Mouse (Mus musculus) thymus, adult 18-20 months (tissue): ENCODE results near the gene Dap.
A peak's percentile ranks its signal among the peaks of the same experiment; 100 is the strongest.

ENCODE experiments used
- DNase-seq, 2 experiments: peaks; one replicate each; pipeline ENCODE4 v3.0.0; 2022; ENCODE audit warnings: mixed read lengths in 2 of 2

Dap gene

DNA sequence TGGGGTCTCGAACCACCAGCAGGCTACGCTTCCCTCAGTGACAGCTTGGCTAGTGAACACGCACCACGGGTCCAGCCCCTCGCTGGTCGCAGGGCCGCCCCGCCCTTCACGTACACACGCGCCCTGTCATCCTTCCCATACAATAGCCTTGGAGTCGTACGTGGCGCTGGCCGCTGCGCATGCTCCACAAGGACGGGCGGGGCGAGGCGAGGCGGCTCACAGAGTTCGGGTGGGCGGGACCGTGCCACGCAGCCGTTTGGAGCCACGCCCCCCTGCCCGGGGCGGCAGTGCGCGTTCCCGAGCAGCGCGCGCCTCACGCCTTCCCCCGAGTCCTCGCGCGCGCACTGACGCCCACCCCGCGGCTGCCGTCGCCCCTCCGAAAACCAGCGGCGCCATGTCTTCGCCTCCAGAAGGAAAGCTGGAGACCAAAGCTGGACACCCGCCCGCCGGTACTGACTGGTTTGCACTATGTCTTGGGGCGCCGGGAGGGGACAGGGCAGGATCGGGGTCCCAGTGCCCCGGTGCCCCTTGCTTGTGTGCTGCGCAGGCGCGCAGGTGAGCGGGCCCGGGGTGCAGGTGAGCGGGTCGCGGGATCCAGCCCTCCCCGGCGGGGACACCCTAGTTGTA is at the start of gene Dap:
Gene Dap (plus strand): TSS at position 180 of the 627 bp plus-strand sequence.
- peak; percentile 94 to 95 for DNase-seq

- no peak for DNase-seq
Measured at GRCm38 (mm10) chr15:31176566-31176965, 47.5 kb upstream of the Dap start.

DNA sequence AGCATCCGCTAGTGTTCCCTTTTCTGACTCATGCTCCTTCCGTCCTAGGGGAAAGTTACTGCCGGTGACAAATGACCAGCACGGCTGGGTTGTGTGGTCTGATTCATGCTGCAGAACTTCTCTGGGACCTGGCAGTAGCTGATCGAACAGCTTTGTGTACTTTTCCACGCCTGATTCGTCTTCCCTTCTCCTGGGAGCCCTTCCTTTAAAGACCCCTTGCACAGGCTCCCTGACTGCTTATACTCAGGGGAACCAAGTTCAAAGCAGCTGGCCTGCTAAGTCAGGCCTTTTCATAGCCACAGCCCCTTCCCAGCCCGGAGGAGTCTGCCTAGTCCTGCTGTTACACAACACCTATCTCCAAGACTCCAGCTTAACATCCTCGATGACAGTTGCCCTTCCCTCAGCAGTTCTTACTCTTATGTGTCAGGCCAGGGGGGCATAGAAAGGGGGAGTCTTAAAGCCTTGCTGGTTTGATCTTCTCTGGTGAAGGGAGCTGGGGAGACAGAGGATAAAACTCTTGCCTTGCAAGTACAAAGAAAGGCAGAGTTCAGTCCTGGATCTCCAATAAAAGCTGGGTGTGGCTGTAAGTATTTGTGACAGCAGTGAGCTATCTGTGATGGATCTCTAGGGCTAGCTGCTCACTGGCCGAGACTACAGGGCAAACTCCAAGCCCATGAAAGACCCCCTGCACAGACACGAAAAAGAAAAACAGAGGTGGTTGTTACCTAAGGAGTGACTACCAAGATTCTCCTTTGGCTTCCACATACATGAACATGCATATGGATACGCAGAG is 39.3 kb upstream of the Dap start:
- DNase-seq, result no peak

DNA sequence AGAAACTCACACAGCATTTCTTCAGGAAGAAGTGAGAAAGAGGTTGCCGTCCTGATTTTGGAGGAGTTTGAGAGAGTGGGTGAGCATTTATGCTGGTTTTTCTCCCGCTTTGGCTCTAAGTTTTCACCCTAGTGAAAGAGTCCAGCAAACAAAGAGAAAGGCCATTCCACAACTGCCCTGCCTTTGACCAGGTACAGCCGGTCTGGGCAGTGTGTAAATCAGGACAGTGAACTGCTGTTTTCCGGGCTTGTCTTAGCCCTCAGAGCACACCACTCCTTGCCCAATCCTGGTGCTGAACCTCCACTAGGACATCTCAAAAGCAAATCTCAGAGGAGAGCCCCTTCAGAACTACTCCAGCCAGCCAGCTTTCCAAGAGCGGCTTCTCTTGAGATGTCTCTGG is 38.6 kb upstream of the Dap start:
- no peak for DNase-seq

- no peak for DNase-seq
Measured at GRCm38 (mm10) chr15:31186371-31186901, 37.7 kb upstream of the Dap start.

DNA sequence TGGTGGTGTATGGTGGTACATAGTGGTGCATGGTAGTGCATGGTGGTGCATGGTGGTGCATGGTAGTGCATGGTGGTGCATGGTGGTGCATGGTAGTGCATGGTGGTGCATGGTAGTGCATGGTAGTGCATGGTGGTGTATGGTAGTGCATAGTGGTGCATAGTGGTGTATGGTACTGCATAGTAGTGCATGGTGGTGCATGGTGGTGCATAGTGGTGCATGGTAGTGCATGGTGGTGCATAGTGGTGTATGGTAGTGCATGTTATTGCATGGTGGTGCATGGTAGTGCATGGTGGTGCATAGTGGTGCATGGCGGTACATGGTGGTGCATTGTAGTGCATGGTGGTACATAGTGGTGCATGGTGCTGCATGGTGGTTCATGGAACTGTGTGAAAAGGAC is 31.6 kb upstream of the Dap start:
- DNase-seq, result no peak

DNA sequence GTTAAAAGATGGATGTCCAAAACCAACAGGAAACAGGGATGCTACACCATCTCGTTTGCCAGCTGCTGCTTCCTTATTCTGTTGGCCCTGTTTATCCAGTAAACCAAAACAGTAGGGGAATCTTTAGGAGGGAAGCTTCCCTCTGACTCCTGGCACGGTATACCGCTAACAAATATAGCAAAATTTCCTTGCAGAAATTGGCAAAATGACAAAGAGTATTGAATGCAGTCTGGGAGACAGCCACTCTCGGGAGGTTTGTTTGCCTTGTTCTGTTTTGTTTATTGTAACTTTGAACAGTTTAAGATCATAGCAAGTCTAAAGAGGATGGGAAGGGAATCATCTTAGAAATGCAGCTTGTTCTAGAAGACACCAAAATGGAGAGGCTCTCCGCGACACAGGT is 28.3 kb upstream of the Dap start:
- no peak for DNase-seq

GRCm38 (mm10) chr15:31207346-31208093 is 16.6 kb upstream of the Dap start:
- DNase-seq, result no peak

DNA sequence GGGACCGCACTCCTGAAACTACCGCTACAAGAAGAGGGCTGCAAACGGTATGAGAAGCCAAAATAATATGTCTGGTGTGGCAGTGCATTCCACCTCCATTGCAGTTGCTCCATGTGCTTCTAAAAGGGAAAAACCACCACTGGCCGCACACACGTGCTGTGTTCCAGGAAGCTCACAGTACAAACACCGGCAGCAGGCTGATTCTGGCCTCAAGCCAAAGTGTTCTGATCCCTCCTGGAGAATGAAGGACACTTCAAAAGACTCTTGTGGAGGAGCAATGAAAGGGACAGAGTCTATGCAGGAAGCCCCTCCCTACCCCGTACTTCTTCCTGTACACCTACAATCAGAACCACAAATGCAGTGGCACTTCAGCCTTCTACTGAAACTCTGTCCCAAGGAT is 12.2 kb upstream of the Dap start:
- no peak for DNase-seq

- DNase-seq, result no peak
Measured at GRCm38 (mm10) chr15:31213619-31214270, 10.4 kb upstream of the Dap start.

DNA sequence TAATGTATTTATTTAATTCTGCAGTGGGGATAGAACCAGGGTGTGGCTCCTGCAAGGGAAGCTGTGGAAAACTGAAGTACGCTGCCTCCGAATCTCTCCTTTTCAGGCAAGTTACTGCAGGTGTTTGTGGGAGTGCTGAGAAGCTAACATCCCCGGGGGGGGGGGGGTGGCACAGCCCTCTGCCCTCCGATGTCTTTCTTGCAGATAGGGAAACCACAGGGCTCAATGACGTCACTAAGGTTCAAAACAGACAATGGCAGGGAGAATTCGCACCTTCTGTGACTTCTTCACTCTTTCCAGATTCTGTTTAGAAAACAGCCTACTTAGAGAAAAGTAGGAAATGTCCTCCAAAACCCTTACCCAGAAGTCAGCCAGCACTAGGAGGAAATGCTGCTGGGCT is 1.9 kb upstream of the Dap start:
- peak in 1 of 2 experiments; percentile 30 for DNase-seq

GRCm38 (mm10) chr15:31223596-31224134 is 449 bp upstream of the Dap start:
- peak in 1 of 2 experiments; percentile 12 for DNase-seq

DNA sequence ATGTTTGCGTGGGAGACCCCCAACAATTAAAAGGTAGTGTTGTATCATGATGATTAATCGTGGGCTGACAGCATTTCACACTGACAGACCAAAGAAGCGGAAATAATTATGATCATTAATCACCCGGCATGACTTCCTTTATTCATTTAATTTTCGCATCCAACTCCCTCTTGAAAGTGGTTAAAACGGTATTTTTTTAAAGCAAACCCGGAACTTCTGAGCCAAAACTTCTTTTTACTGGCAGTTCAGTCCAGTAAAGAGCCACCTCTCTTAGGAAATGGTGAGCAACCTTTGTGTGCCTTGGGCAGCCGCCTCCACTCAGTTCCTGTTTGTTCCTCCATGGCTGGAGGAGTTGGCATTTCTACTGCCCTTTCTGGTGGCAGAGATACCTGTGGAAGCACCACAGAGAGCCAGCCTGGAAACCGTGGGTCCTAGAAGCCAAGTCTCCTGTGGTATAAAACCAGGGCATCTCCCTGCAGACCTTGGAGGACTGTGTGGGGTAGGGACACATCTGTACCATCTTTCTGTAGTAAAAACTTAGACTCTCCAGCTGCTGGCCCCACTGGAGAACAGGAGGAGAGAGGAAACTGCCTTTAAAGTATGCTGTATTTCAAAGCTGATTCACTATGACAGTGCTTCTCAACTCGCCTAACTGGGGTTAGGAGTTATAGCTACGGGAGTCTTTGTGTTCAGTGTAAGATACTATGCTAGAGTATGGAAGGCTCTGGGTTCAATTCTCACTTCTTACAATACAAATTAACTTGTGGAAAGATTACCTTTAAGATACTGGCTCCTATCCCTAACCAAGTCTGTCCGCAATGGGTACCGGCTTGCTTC is 910 bp downstream of the Dap start:
- DNase-seq, result peak in 1 of 2 experiments; percentile 11

DNA sequence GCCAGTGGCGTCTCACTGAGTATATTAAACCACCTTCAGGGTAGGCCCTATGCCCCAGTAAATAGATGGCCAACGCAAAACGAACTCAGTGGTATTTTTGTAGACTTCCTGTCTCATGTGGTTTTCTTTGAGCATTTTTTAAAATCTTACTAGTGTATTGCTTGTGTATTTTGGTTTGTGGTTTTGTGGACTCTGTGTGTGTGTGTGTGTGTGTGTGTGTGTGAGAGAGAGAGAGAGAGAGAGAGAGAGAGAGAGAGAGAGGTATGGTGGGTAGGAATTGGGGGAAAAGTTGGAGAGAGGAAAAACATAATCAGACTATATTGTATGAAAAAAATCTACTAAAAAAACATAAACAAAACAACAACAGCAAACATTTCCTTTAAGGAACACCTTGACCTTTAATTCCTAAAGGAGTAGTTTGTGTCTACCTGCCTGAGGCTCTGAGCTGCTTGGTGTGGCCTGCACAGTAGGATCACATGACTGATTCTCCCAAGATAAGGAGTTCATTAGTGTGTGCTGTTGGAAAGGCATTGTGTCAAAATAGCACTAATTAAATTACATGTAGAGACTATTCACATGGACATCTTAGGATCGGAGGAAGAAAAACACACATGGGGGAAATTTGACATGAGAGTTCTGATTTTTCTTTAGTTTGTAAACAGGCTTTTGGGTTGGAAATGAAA is 1.7 kb downstream of the Dap start:
- no peak for DNase-seq

DNA sequence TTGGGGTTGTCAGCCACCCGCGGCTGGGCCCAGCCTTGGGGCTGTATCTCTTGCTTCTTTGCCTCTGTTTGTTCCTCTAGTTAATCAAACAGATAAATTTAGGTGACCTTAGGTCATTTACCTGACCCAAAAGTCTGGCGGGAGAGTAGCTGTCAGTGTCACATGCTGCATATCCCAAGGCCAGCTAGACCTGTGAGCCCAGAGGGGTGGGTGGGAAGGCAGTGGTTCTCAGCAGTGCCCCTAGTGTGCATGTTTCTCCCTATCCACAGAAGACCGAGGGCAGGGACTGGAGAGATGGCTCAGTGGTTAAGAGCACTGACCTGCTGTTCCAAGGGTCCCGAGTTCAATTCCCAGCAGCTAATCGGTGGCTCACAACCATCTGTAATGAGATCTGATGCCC is 2.4 kb downstream of the Dap start:
- DNase-seq, result no peak

GRCm38 (mm10) chr15:31227793-31228192 is 3.7 kb downstream of the Dap start:
- DNase-seq, result no peak

- no peak for DNase-seq
Measured at GRCm38 (mm10) chr15:31233006-31233405, 8.9 kb downstream of the Dap start.

DNA sequence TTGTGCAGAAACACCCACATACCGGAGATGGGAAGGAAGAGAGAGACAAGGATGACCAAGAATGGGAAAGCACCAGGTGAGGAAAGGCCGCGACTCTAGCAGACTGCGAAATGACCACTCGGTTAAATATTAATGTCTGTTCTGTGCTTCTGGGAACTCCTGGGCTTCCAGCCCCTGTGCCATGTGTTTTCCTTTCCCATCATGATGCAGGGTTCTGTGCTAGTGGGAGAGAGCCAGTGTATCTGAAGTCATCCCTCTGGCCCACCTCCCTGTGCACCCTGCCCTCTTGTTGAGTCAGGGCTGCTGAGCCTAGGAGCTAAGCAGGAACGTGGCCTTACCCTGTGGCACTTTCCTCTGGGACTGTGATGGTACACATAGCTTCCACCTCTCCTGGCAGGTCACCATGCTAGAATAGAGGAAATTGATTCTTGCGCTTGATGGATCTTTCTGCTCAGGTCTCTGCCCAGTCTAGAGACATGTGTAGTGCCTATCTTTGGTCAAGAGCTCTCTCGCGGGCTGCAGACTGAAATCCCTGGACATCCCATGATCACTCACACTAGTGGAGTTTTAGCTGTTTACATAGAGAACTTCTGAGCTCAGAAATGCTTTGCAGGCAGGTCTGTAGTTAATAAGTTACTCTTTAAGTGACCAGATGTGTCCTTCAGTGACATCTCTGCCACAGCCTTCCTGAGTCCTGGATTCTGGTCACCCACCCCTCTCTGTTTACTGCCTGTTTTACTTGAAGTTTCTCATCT is 11.9 kb downstream of the Dap start:
- no peak for DNase-seq

- no peak for DNase-seq
Measured at GRCm38 (mm10) chr15:31236549-31236907, 12.4 kb downstream of the Dap start.

DNA sequence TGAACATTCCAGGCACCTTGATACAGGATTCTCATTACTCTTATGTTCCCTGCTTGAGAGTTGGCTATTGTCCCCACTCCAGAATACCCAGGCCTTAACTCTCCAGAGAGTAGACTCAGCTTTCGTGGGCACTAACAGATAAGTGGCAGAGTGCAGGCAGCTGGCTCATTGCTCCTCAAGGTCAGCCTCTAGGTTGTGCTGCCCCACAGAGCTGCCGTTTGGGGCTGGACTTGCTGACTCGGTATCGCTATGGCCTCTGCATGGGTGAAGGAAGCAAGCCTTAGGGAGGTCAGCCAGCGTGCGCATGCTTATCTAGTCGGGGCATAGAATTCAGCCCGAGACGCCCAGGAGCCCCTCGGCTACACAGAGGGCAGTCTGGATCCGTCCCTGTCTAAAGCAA is 13.3 kb downstream of the Dap start:
- no peak for DNase-seq
